Mouse (Mus musculus) heart, postnatal 25 days (tissue): ENCODE results near the gene Arhgap45. TPM values are rescaled to one million over a fixed set of nuclear protein-coding genes. Genes with fewer than 3 reads are reported as not detected.
A peak's percentile ranks its signal among the peaks of the same experiment; 100 is the strongest.

Experiments used
- DNase-seq: peaks from one replicate; pipeline ENCODE4 v3.0.0; 2022; ENCODE audit warnings: low spot score
- intact Hi-C: fragments of 180-260 bp; cut with DNase I; formaldehyde crosslinking; loops from one replicate; pipeline ENCODE4 v1.15.1; 2025
- total RNA-seq, 2 experiments: library from RNA; stranded (reverse); gene quantifications; 2 replicates each; pipeline ENCODE4 v1.2.3; 2021

Arhgap45 gene
- total RNA-seq, 2 experiments from 2014 or later: 4.7 to 4.9 TPM

DNA sequence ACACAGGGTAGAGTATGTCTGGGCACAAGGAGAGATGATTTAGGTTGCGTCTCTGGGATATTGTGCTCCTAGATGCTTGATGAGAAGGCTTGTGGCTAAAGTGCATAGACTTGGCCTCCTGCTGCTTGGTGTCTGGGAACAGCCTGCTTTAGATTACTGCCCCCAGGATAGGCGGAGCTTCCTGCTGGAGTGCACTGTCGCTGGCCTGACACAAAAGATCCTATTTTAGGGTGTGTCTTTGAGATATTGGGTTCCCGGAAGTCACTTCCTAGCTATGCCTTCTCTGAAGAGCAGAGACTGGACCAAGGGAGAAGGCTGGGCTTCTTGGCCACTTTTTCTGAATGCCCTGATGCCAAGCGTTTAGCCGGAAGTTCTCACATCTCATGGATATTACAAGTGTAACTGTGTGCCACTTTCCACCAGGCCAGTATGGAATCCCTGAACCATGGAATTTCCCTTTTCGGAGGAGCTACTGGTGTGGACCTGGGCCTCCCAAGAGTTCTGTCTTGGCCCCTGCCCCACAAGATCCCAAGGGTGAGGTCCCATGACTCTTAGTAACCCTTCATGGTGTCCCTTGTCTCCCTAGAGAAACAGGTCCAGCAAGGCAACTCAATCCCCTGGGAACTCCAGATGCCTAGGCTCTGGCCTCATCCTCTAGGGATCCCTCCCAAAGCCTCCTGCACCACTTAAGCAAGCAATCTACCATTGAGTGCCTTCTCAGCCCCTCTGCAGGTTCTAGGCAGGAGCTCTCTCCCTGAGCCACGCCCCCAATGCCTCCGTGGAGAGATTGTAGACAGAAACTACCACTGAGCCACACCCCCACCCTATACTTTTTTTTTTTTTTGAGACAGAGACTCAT lies 12.8 kb upstream of the Arhgap45 start:
- DNase-seq: no peak
- intact Hi-C loops: no loop called here

- intact Hi-C loops: no loop called here
- DNase-seq: no peak
Measured at GRCm38 (mm10) chr10:80004233-80004705, 12.2 kb upstream of the Arhgap45 start.

DNA sequence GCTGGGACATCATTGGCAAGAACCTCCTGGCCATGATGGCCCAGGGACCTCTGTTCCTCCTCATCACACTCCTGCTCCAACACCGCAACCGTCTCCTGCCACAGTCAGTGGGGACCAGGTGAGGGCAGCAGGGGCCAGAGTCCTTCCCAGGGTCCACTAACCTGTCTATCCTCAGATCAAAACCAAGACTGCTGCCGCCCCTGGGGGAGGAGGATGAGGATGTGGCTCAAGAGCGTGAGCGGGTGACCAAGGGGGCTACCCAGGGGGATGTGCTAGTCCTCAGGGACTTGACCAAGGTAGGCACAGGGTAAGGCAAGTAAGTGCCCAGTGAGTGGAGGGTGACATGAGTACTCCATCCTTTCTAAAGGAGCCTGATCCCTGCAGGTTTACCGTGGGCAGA lies 4.7 kb upstream of the Arhgap45 start:
- intact Hi-C loops: no loop called here
- no peak for DNase-seq

GRCm38 (mm10) chr10:80013609-80014008 lies 2.8 kb upstream of the Arhgap45 start:
- DNase-seq: no peak
- intact Hi-C loops: no loop called here

DNA sequence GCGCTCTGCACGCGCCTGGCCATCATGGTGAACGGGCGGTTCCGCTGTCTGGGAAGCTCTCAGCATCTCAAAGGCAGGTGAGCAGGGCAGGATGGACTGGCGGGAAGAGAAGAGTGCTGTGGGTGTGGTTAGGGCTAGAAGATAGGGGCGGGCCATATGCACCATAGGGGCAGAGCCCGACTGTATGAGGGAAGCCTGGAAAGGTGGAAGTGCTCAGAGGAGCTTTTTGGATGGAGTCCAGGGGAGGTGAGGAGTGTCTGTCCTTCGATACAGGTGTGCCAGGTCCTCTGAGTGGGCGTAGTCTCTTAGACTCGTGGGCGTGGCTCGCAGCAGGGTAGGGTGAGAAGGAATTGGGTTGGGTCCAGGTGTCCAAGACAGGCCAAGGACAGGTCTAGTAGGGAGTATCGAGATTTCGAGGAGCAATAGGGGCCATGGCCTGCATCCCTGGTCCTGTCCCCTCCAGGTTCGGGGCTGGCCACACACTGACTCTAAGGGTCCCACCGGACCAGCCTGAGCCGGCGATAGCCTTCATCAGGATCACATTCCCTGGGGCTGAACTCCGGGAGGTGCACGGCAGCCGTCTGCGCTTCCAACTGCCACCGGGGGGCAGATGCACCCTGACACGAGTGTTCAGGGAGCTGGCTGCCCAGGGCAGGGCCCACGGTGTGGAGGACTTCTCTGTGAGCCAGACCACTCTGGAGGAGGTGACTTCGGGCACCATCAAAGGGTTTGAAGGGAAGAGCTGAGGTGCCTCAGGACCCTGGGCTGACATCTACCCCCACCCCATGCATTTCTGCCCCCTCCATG lies 1.8 kb upstream of the Arhgap45 start:
- DNase-seq: no peak
- intact Hi-C loops: no loop called here

- DNase-seq: no peak
- intact Hi-C loops: no loop called here
Measured at GRCm38 (mm10) chr10:80015583-80015982, 870 bp upstream of the Arhgap45 start.

DNA sequence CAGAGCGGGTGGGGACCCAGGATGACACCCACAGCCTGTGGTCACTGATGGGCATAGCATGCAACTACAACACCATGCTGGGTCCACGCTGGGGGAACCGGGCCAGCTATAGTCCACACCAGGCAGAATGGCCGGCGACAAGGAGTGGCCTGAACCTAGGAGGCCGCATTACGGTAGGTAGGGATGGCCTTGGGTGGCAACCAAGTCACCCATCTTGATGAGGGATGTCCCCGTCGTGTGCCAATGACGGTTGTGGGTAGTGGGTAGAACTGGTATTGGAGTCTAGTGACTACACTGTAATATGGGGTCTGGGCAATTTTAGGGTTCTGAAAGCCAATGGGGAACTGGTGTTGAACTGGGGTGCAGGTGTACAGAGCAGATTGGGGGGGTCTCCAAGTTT lies 478 bp downstream of the Arhgap45 start:
- intact Hi-C loops: no loop called here
- DNase-seq: no peak

GRCm38 (mm10) chr10:80017361-80017760 lies 908 bp downstream of the Arhgap45 start:
- intact Hi-C loops: no loop called here
- DNase-seq: peak; percentile 54

- intact Hi-C loops: loop anchor here (2.0 kb wide), 1 partner anchor 15 kb away; no protein-coding TSS in a partner anchor
- no peak for DNase-seq
Measured at GRCm38 (mm10) chr10:80017771-80018170, 1.3 kb downstream of the Arhgap45 start.

DNA sequence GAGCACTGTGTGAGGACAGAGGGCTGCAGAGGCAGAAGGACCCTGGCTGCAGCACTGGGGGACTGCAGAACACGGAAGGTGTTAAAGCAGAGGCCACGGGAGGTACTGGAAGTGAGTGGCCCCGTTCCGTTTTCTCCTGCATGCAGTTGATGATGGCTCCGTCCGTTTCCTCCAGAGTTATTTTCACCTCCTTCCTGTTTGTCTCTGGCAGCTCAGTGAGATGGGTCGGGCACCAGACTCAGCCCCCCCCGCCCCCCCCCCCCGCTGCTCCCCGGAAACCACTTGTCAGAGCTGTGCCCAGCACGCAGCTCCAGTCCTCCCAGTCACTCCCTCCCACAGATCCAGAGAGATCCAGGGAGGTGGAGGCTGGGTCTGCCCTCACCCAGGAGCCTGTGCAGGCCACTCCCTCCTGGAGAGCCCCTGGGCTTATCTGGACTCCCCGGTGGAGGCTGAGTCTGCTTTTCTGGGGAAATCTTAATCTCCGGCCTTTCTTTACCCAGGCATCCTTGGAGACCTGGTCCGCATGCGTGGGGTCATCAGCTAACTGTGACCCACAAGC lies 2.4 kb downstream of the Arhgap45 start:
- intact Hi-C loops: loop anchor here (2.0 kb wide), 1 partner anchor 14 kb away; no protein-coding TSS in a partner anchor
- no peak for DNase-seq

- intact Hi-C loops: loop anchor here (2.0 kb wide), 1 partner anchor 13 kb away; no protein-coding TSS in a partner anchor
- DNase-seq: no peak
Measured at GRCm38 (mm10) chr10:80019471-80020131, 3.1 kb downstream of the Arhgap45 start.

- no peak for DNase-seq
- intact Hi-C loops: no loop called here
Measured at GRCm38 (mm10) chr10:80020191-80020590, 3.7 kb downstream of the Arhgap45 start.

- DNase-seq: no peak
- intact Hi-C loops: no loop called here
Measured at GRCm38 (mm10) chr10:80020603-80021319, 4.3 kb downstream of the Arhgap45 start.

- intact Hi-C loops: no loop called here
- no peak for DNase-seq
Measured at GRCm38 (mm10) chr10:80021320-80021641, 4.8 kb downstream of the Arhgap45 start.

GRCm38 (mm10) chr10:80022164-80022563 lies 5.7 kb downstream of the Arhgap45 start:
- DNase-seq: no peak
- intact Hi-C loops: no loop called here

DNA sequence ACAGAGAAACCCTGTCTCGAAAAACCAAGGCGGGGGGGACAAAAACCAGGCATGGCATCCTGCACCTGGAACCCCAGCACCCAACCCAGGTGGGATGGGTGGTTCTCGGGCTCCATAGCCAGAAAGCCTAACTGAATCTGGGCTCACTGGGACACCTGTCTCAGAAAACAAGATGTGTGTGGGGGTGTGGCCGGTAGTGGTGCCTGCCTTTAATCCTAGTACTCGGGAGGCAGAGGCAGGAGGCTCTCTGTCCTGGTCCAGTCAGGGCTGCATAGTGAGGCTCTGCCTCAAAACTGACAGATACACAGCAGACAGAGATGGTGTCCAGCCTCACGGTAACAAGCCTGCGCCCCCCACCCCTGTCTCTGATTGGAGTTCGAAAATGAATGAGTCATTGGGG lies 6.4 kb downstream of the Arhgap45 start:
- DNase-seq: no peak
- intact Hi-C loops: no loop called here

- intact Hi-C loops: no loop called here
- DNase-seq: no peak
Measured at GRCm38 (mm10) chr10:80023758-80024157, 7.3 kb downstream of the Arhgap45 start.

GRCm38 (mm10) chr10:80024229-80025043 lies 8.0 kb downstream of the Arhgap45 start:
- intact Hi-C loops: no loop called here
- no peak for DNase-seq

GRCm38 (mm10) chr10:80025044-80025347 lies 8.5 kb downstream of the Arhgap45 start:
- DNase-seq: no peak
- intact Hi-C loops: no loop called here
